Comparison of ENCODE assay signal across 8 mouse cellular contexts in genomic region chr5:138820717-138821332, GRCm38 (mm10). TPM values are rescaled to one million over a fixed set of nuclear protein-coding genes. Genes with fewer than 3 reads are reported as not detected.
DNase-seq lines count a peak whose midpoint lies in the region; ATAC-seq lines count a peak whose summit lies in the region.

No protein-coding gene starts in this region.

- WGBS in forebrain, embryonic 10.5 days, result 3% methylated on average over 39 of the region's 39 CpGs
- 3% methylated on average over 39 of the region's 39 CpGs for WGBS in limb, embryonic 12.5 days
- 2% methylated on average over 39 of the region's 39 CpGs for WGBS in neural tube, embryonic 15.5 days

- no peaks in the 10 kb centered on the region for H3K36me3 ChIP-seq in forebrain, embryonic 10.5 days (replicated peaks)
- H3K36me3 ChIP-seq in limb, embryonic 12.5 days, result no peaks in the 10 kb centered on the region
- no peaks in the 10 kb centered on the region for H3K36me3 ChIP-seq in neural tube, embryonic 15.5 days

- H3K27ac ChIP-seq in forebrain, embryonic 10.5 days, result no peak overlapping the region
- no peak overlapping the region for H3K27ac ChIP-seq in limb, embryonic 12.5 days
- H3K27ac ChIP-seq in neural tube, embryonic 15.5 days (replicated peaks), result no peak overlapping the region

- H3K9ac ChIP-seq in limb, embryonic 12.5 days (replicated peaks), result peak overlapping the region; percentile 45
- H3K9ac ChIP-seq in neural tube, embryonic 15.5 days (replicated peaks), result peak overlapping the region; percentile 7; the same call in 1 of the 2 replicates

- H3K4me3 ChIP-seq in forebrain, embryonic 10.5 days, result peak overlapping the region; percentile 48
- peak overlapping the region; percentile 34 for H3K4me3 ChIP-seq in limb, embryonic 12.5 days (replicated peaks)
- H3K4me3 ChIP-seq in neural tube, embryonic 15.5 days (replicated peaks), result peak overlapping the region; percentile 25

- peaks cover 7% of the 10 kb centered on the region; the same call in 1 of the 2 replicates for H3K9me3 ChIP-seq in forebrain, embryonic 10.5 days
- H3K9me3 ChIP-seq in limb, embryonic 12.5 days, result peaks cover 4% of the 10 kb centered on the region; the same call in 1 of the 2 replicates
- no peaks in the 10 kb centered on the region for H3K9me3 ChIP-seq in neural tube, embryonic 15.5 days (replicated peaks)

- peaks cover 19% of the 10 kb centered on the region for H3K4me1 ChIP-seq in forebrain, embryonic 10.5 days
- peaks cover 9% of the 10 kb centered on the region for H3K4me1 ChIP-seq in limb, embryonic 12.5 days (replicated peaks)
- H3K4me1 ChIP-seq in neural tube, embryonic 15.5 days, result peaks cover 12% of the 10 kb centered on the region

- H3K4me2 ChIP-seq in limb, embryonic 12.5 days, result peak overlapping the region; percentile 62
- peak overlapping the region; percentile 55 for H3K4me2 ChIP-seq in neural tube, embryonic 15.5 days

- no peak for ATAC-seq in limb, embryonic 12.5 days (ENCODE audit: insufficient number of reproducible peaks, insufficient read depth, low FRiP score, low TSS enrichment, low read depth)
- ATAC-seq in neural tube, embryonic 15.5 days (ENCODE audit: low FRiP score), result no peak

- H3K27me3 ChIP-seq in forebrain, embryonic 10.5 days (ENCODE audit: poor library complexity, severe bottlenecking), result peaks cover 78% of the 10 kb centered on the region
- H3K27me3 ChIP-seq in limb, embryonic 12.5 days, result peaks cover 76% of the 10 kb centered on the region
- peaks cover 52% of the 10 kb centered on the region for H3K27me3 ChIP-seq in neural tube, embryonic 15.5 days (replicated peaks)

- peak; percentile 29 to 52 for DNase-seq in kidney, postnatal 4 days
- no peak for DNase-seq in kidney, adult 18-20 months
- peak; percentile 20 for DNase-seq in forebrain, embryonic 10.5 days (ENCODE audit: extremely low spot score, low spot score)
- no peak for DNase-seq in left cerebral cortex, adult 8-10 months (ENCODE audit: low spot score in 2 of 2)
- DNase-seq in thymus, postnatal 10 days (ENCODE audit: low spot score in 2 of 2), result no peak
- DNase-seq in adipocyte (ENCODE audit: low spot score), result no peak

RNA-seq across cellular contexts. Expression of gene Gm5294, which starts 0.9 kb away (rescaled TPM):
- polyA plus RNA-seq in forebrain, embryonic 10.5 days (2016; fragmentation: Nextera tagmentation; extraction: Ambion mirVana), result not detected in 2 replicates
- polyA plus RNA-seq in limb, embryonic 12.5 days (2016; fragmentation: Nextera tagmentation; extraction: Ambion mirVana), result not detected in 2 replicates
- polyA plus RNA-seq in neural tube, embryonic 15.5 days (2015; fragmentation: Nextera tagmentation; extraction: Ambion mirVana), result not detected in 2 replicates
- total RNA-seq in left cerebral cortex, adult 8-10 months (2022), result not detected

Comparison
In these comparisons a context has a peak if more than half of its experiments do, and no peak if none do; other contexts are left out.
1. DNase-seq: peak in kidney, postnatal 4 days (2 of 2) and forebrain, embryonic 10.5 days (single experiment); none in kidney, adult 18-20 months (single experiment), left cerebral cortex, adult 8-10 months (0 of 2), thymus, postnatal 10 days (0 of 2) and adipocyte (single experiment).
2. Peak in every context shown above with its lines, with median percentiles within 50 percentile points of each other: H3K4me3 ChIP-seq.